Mouse (Mus musculus) heart, adult 2 months (tissue): ENCODE data around the gene Tpd52l2. TPM values are rescaled to one million over a fixed set of nuclear protein-coding genes. Genes with fewer than 3 reads are reported as not detected.
A peak's percentile ranks its signal among the peaks of the same experiment; 100 is the strongest.

Source experiments
- DNase-seq, 2 experiments: peaks; one replicate each; pipeline ENCODE4 v3.0.0; 2021
- H3K27ac ChIP-seq: fragments of 200-600 bp; 2 replicates; pipeline ENCODE4 v1.8.1; 2022
- H3K27me3 ChIP-seq: fragments of 200-500 bp; 2 replicates; pipeline ENCODE4 v1.6.1; 2012; ENCODE audit warnings: mild to moderate bottlenecking, low read length, inconsistent platforms, mixed read lengths; ENCODE audit not compliant: control insufficient read depth, insufficient read depth
- H3K36me3 ChIP-seq: fragments of 200-500 bp; 2 replicates; pipeline ENCODE4 v1.6.1; 2012; ENCODE audit warnings: low read length, inconsistent platforms; ENCODE audit not compliant: control insufficient read depth, insufficient read depth
- H3K4me1 ChIP-seq: fragments of 200-500 bp; 2 replicates; pipeline ENCODE4 v1.6.1; 2011; ENCODE audit warnings: low read length; ENCODE audit not compliant: control insufficient read depth, insufficient read depth
- H3K4me3 ChIP-seq: fragments of 200-600 bp; 2 replicates; pipeline ENCODE4 v1.8.1; 2022
- H3K79me2 ChIP-seq: fragments of 200-500 bp; replicated peaks from 2 replicates; pipeline ENCODE4 v1.6.1; 2012; ENCODE audit warnings: mild to moderate bottlenecking, inconsistent platforms, low read length, moderate library complexity, mixed read lengths; ENCODE audit not compliant: control insufficient read depth, insufficient read depth
- H3K9ac ChIP-seq: fragments of 200-500 bp; 2 replicates; pipeline ENCODE4 v1.6.1; 2012; ENCODE audit warnings: low read depth, mild to moderate bottlenecking, control low read depth, inconsistent platforms, low read length, mixed read lengths
- CTCF ChIP-seq: fragments of 200-600 bp; IDR thresholded peaks from 2 replicates; pipeline ENCODE4 v1.8.1; 2022; ENCODE audit warnings: antibody characterized with exemption, mild to moderate bottlenecking, moderate library complexity
- EP300 ChIP-seq: fragments of 200-500 bp; IDR thresholded peaks from 2 replicates; pipeline ENCODE4 v1.6.1; 2011; ENCODE audit warnings: low read depth, low read length, control low read depth; ENCODE audit not compliant: insufficient read depth
- POLR2A ChIP-seq: fragments of 200-500 bp; IDR thresholded peaks from 2 replicates; pipeline ENCODE4 v1.6.1; 2011; ENCODE audit warnings: mild to moderate bottlenecking, low read depth, low read length, control low read depth; ENCODE audit not compliant: insufficient read depth
- whole genome bisulfite sequencing: fragments of 180-500 bp; shearing (Covaris S2); methylation state at CpG from one replicate; pipeline ENCODE4 v1.1.7; 2018; 5-methylcytosine and 5-hydroxymethylcytosine counted together
- intact Hi-C: fragments of 180-260 bp; cut with DNase I; formaldehyde crosslinking; loops from one replicate; pipeline ENCODE4 v1.15.1; 2025
- long read RNA-seq: library from polyadenylated mRNA; stranded (forward); transcript quantifications from one replicate; pipeline ENCODE4 v2.0.0, GENCODE M21; 2021
- polyA plus RNA-seq: library from polyadenylated mRNA; depleted of rRNA; stranded (reverse); fragments of >200 nt; gene quantifications from 2 replicates; pipeline ENCODE4 v1.2.3, GENCODE M21; 2012; rRNA removed
- total RNA-seq, 2 experiments: library from RNA; stranded (reverse); gene quantifications; 2 replicates each; pipeline ENCODE4 v1.2.3; 2021

Tpd52l2 gene
- total RNA-seq (10 to 100 TPM; 56.8 to 58.7 TPM), polyA plus RNA-seq (61.1 and 93.6 TPM in 2 replicates)
- long read RNA-seq, transcript Tpd52l2-203 (9 exons, 985 nt): minor isoform, 9 of 80 reads
- long read RNA-seq, transcript Tpd52l2-201 (7 exons, 2,950 nt): major isoform, 20 of 80 reads
- long read RNA-seq, transcript Tpd52l2-204 (6 exons, 3,475 nt): minor isoform, 18 of 80 reads
- long read RNA-seq, partial matches to known transcripts: 1 of 80 reads
- long read RNA-seq, other reads (novel, unspliced or antisense): 27 of 80 reads

DNA sequence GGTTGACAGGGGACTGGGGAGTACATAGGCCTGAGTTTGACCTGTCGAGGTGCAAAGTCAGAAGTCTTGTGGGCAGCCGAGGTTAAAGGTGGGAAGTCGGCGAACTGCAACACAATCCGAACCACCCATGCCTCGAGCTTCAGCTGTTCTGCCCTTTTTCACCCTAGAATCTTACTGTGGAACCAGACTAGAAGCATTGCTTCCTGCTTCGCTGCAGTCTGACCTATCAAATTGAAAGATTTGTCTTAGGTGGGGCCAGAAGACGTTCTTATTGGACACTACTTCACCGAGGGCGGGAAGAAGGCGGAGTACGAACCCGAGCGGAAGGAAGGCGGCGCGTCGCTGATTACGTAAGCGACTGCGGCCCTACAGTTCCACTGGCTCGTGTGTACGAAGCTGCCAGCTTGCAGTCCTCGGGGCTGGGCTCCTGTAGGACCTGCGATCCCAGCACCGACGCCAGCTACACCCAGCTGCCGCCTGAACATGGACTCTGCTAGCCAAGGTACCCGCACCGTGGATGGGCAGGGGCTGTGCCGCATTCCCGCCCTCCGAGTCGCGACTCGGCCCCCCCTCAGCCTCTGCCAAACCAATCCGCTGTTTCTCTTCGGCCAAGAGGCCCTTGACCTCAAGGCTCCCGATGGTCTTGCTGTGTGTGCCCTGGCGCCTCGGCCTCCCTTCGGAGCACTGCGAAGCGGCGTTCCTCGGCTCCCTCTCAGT lies at the start of gene Tpd52l2:
TSS of gene Tpd52l2 (plus strand) at position 312 of the 717 bp plus-strand sequence.
- 0% methylated on average over 46 of the region's 46 CpGs for WGBS
- intact Hi-C loops: loop anchor here (1.0 to 2.0 kb wide), 4 partner anchors 22 to 105 kb away; partner anchors contain the start of gene Zbtb46
- Histone ChIP-seq H3K27me3 (no peaks in the 10 kb centered on the region), H3K27ac (peak within 1 kb of the TSS; percentile 94), H3K4me3 (peak within 1 kb of the TSS; percentile 62), H3K9ac (peak within 1 kb of the TSS; percentile 86), H3K4me1 (peaks cover 3% of the 10 kb centered on the region), H3K79me2 (no peaks in the 10 kb centered on the region), H3K36me3 (no peaks in the 10 kb centered on the region)
- no peak for TF ChIP-seq CTCF
- TF ChIP-seq POLR2A: peak; percentile 87
- peak; percentile 62 for TF ChIP-seq EP300
- peak; percentile 89 to 94 for DNase-seq

DNA sequence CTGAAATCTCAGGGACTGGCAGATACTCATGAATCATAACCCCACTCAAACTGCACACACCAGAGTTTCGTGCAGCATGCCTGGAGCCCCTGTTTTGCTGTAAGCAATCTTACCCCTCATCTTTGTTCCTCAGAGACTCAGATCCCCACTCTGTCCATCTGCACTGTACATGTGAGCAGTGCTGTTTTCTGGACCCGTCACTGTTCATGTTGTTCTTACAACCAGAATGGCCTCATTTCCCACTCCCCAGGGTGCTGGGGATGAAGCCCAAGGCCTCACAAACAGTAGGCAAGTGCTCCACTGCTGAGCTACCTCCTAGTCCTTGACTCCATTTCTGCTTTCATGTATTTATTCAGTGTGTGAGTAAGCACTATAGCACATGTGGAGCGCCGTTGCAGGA lies 44.8 kb upstream of the Tpd52l2 start:
- intact Hi-C loops: no loop called here
- TF ChIP-seq POLR2A (no peak), EP300 (no peak), CTCF (no peak)
- peaks cover 7% of the 10 kb centered on the region for H3K79me2 ChIP-seq
- peaks cover 2% of the 10 kb centered on the region for H3K4me1 ChIP-seq
- no peak overlapping the region for H3K4me3 ChIP-seq
- whole genome bisulfite sequencing: 65% methylated on average over 4 of the region's 4 CpGs
- H3K27me3 ChIP-seq: no peaks in the 10 kb centered on the region
- H3K9ac ChIP-seq: no peak overlapping the region
- H3K27ac ChIP-seq: no peak overlapping the region
- H3K36me3 ChIP-seq: peaks cover 7% of the 10 kb centered on the region; the same call in 1 of the 2 replicates
- DNase-seq: no peak

DNA sequence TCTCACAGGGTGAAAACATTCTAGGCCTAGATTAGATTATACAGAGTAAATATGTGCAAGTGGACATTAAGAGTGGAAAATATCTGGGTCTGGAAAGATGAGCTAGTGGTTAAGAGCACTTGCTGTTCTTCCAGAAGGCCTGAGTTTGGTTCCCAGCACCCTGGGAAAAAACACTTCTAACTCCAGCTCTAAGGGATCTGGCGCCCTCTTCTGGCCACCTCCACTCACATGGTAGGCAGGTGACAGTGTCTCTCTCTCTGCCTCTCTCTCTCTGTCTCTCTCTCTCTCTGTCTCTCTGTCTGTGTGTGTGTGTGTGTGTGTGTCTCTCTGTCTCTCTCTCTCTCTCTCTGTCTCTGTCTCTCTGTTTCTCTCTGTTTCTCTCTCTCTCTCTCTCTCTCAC lies 43.7 kb upstream of the Tpd52l2 start:
- TF ChIP-seq CTCF (peak; percentile 36), POLR2A (no peak), EP300 (no peak)
- Histone ChIP-seq H3K9ac (no peak overlapping the region), H3K4me3 (no peak overlapping the region), H3K4me1 (peaks cover 2% of the 10 kb centered on the region), H3K36me3 (peaks cover 6% of the 10 kb centered on the region; the same call in 1 of the 2 replicates), H3K79me2 (peaks cover 5% of the 10 kb centered on the region), H3K27me3 (no peaks in the 10 kb centered on the region), H3K27ac (no peak overlapping the region)
- intact Hi-C loops: no loop called here
- 68% methylated on average over 1 of the region's 1 CpGs for WGBS
- DNase-seq: no peak

DNA sequence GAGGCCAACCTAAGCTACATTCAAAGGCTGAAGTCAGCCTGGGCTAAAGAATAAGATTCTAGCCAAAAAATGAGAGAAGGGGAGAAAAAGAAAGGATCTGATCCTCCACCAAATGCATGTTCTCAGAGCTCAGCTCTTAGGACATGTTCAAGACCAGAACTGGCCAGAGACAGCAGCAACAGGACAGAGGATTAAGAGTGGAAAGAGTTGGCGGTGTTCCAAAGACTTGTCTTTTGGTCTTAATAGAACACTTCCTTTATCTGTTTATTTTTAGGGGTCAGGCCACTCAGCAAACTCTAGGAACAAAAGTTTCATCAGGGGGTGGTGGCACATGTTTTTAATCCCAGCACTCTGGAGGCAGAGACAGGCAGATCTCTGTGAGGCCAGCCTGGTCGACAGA lies 41.0 kb upstream of the Tpd52l2 start:
- Histone ChIP-seq H3K9ac (no peak overlapping the region), H3K4me3 (no peak overlapping the region), H3K36me3 (peaks cover 6% of the 10 kb centered on the region; the same call in 1 of the 2 replicates), H3K27ac (peak overlapping the region; percentile 10), H3K4me1 (peaks cover 6% of the 10 kb centered on the region), H3K79me2 (peaks cover 5% of the 10 kb centered on the region), H3K27me3 (no peaks in the 10 kb centered on the region)
- 42% methylated on average over 2 of the region's 2 CpGs for WGBS
- DNase-seq: no peak
- intact Hi-C loops: no loop called here
- TF ChIP-seq EP300: no peak
- no peak for TF ChIP-seq POLR2A
- TF ChIP-seq CTCF: no peak

DNA sequence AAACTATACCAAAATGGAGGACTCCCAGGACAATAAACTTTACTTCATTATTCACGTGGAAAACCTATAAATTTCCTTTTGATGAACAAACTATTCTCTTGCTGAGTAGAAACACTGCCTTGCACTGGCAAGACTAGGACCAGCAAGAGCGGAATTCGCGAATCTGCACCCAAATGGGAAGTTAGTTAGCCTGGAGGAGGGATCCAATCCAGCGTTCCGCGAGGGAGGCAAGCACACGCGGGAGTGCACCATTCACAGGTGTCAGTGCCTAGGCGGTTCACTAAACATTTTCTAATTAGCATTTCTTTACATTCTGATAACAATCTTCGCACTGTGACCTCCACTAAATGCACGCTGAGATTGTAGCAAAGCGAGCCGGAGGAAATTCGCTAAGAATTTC lies 39.1 kb upstream of the Tpd52l2 start:
- H3K27me3 ChIP-seq: no peaks in the 10 kb centered on the region
- H3K36me3 ChIP-seq: peaks cover 3% of the 10 kb centered on the region; the same call in 1 of the 2 replicates
- DNase-seq: no peak
- TF ChIP-seq POLR2A: no peak
- TF ChIP-seq EP300: no peak
- no peak for TF ChIP-seq CTCF
- peak overlapping the region; percentile 17 for H3K9ac ChIP-seq
- 21% methylated on average over 15 of the region's 15 CpGs for WGBS
- intact Hi-C loops: loop anchor here (1.0 to 2.0 kb wide), 3 partner anchors 25 to 61 kb away; partner anchors contain the start of gene Tpd52l2
- H3K4me3 ChIP-seq: peak overlapping the region; percentile 97
- peaks cover 10% of the 10 kb centered on the region for H3K4me1 ChIP-seq
- H3K79me2 ChIP-seq: peaks cover 5% of the 10 kb centered on the region
- H3K27ac ChIP-seq: peak overlapping the region; percentile 97
